Mouse (Mus musculus) left cerebral cortex, adult 11 months (tissue): ENCODE data around the gene Adamts4.
"Not testable (repeated sequence)": the region's sequence is repeated elsewhere in the genome, so short reads cannot be mapped to it uniquely, and the experiment has no call there.

Experiments
- DNase-seq: peaks from one replicate; pipeline ENCODE4 v3.0.0; 2022; ENCODE audit warnings: low spot score

Adamts4 gene

DNA sequence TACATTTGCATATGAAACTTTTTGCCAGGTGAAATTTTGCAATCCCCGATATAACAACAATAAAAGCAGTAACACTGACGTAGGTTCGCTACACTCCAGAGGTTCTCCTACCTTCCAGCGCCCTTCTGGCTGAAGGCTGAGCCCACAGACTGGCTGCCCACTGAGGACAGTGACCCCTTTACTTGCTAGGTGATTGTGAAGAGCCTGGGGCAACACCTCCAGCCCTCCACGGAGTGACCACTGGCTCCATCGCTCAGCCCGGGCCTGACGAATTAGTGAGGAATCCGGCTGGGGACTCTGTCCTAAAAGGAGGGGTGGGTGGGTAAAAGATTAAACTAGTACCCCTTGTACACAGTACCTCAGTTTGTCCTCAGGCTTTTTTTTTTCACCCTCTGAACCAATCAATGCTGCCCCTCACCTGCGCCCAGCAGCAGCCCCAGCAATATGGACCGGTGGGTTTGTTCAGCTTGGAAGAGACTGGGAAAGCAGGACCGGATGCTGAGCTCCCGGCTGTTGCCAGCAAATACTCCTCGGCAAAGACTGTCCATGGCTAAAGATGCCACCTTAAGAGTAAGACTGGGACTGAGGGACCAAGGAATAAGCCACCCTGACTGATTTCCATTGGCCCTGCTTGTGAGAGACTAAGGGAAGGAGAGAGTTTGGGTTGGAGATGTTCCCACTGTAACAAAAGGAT lies 28.9 kb downstream of the Adamts4 start:
- DNase-seq: no peak

GRCm38 (mm10) chr1:171279721-171280120 lies 29.5 kb downstream of the Adamts4 start:
- no peak for DNase-seq

DNA sequence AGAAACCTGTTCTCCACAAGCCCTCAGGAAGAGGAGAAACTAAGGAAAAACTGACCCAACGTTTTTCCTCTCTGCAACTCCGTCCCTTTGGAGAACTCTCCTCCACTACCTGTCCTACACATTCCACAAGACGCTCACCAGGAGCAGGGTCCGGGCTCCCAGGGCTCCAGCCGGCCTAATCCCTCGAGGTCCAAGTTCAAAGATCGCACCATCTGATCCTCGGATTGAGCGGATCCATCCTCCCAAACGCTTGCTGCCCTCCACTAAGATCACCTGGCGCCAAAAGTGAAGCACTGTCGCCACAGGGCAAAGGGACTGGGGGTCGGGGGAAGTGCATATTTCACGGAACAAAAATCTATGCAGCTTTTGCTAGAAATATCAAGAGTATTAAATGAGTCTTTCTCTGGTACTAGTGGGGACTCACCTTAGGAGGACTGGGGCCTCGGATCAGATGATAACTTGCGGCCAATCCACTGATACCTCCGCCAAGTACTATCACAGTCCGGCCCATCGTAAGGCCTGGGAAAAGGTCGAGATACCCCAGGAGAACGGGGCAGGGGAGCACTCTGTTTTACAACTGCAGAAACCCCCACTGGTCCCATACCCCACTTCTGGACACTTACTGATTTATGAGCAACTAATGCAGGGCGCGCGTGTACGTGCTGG lies 30.2 kb downstream of the Adamts4 start:
- no peak for DNase-seq

- DNase-seq: peak; percentile 94
These were observed 30.8 kb downstream of the Adamts4 start, which contains the start of gene Ppox for GRCm38 (mm10) chr1:171280916-171281527. Gene Ppox (minus strand): TSS chr1:171281186.

GRCm38 (mm10) chr1:171281528-171281923 lies 31.3 kb downstream of the Adamts4 start:
- DNase-seq: peak; percentile 47

DNA sequence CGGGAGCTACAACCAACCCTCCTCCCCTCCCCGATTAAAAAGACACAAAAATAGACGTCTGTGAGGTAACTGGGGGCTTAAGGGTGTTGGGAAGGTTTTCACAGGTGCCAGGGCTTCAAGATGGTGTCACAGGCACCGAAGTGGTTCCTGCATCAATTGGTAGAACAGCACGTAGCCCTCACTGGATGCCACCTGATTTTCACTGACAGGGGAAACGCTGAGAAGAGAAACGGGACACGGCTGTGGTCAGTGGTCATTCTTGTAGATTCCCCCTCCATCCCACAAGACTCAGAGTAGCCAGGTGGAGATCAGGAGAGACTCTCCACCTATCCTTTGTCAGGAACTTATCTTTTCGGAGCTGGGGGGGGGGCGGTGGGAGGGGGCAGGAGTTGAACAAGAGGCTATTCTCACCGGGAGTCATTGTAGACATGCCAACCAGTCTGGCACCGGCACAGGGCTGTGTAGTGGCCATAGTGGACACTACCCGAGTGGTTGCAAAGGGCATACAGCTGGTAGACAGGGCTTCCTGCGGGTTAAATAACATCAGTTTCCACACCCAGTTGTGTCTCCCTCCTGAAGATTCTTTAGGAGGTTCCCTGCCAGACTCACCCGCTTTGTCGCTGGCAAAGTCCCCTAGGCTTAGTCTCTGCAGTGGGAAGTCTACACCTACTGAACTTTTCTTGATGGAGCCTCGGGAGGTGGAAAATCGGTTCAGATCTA lies 32.0 kb downstream of the Adamts4 start:
- DNase-seq: peak; percentile 1

GRCm38 (mm10) chr1:171283188-171284160 lies 33.3 kb downstream of the Adamts4 start:
- DNase-seq: no peak

- no peak for DNase-seq
These were observed 34.3 kb downstream of the Adamts4 start for GRCm38 (mm10) chr1:171284491-171284890.

DNA sequence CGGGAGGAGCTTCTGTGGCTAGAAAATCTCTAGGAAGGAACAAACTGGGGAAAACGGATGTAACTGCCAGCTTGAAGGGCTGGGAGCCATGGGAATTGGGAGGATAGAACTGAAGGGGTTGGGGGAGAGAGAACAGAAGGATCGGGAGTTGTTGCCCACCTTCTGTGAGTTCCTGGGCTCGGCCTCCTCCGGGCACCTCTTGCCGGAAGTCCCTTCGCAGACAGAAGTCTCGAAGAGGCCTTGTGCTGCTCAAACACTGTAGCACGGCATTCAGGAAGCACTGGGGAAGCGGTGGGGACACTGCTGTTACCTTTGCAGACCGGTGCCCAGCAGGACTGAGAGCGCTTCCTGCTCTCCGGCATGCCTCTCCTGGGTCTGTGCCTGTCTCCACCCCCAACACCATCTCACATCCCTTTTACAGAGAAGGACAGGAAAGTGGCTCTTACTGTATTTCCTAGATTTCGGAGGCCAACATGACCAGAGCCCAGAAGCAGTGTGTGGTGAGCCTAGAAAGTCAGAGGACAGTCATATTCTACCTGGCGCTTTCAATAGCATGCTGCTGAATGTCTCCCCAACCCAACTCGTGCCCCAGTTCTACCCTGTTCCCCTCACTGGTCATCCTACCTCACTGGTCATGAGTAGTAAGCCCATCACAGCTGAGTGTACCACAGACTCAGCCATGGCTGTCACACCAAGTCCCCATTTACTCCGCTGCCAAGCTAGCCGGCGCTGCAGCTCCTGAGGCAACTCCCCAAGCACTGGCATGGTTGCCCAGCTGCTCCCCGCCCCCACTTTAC lies 35.1 kb downstream of the Adamts4 start:
- DNase-seq: no peak

DNA sequence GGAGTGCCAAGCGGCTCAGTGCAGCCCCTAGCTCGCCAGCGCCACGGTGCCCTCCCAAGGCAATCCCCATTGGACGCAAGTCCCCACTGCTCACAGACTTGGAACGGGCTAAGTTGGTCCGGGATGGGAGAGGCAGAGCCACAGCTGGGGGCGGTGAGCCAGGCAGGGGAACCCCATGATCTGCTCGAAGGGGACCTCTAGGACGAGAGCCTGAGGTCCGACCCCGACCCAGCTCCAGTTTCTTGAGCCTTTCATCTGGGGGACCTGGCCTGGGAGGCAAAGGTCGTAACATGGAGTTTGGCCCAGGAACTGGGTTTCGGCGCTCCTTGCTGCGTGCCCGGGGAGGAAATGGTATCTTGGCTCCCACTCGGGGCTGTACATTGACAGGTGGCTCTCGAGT lies 36.3 kb downstream of the Adamts4 start:
- DNase-seq: no peak

GRCm38 (mm10) chr1:171287136-171288081 lies 37.2 kb downstream of the Adamts4 start, which contains the start of gene Usp21:
Gene Usp21 (minus strand): TSS chr1:171287991.
- DNase-seq: peak; percentile 88

DNA sequence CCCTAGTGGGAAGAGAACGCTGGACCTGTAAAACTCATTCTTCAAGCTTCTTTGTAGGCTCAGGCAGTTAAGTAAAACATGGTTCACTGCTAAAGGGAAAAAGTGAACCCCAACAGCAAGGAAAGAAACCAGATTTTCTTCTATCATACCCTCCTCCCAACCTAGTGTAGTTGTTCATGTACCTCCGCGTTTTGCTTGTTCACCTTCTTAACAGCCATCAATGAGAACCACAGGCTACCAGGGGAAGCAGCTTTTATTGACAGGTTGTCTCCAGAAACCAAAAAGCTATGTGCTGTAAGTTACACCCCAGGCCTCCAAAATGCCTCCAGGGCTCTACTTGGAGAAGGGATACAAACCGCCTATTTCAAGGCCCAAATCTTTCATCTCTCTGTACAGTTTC lies 38.1 kb downstream of the Adamts4 start:
- DNase-seq: no peak

GRCm38 (mm10) chr1:171293351-171293750 lies 43.1 kb downstream of the Adamts4 start:
- no peak for DNase-seq

GRCm38 (mm10) chr1:171293906-171294297 lies 43.7 kb downstream of the Adamts4 start:
- no peak for DNase-seq

GRCm38 (mm10) chr1:171294298-171295062 lies 44.3 kb downstream of the Adamts4 start, which contains the start of gene Ufc1:
Gene Ufc1 (minus strand): TSS chr1:171295024.
- DNase-seq: peak; percentile 83

- DNase-seq: no peak
These were observed 44.8 kb downstream of the Adamts4 start for GRCm38 (mm10) chr1:171295063-171295402.

DNA sequence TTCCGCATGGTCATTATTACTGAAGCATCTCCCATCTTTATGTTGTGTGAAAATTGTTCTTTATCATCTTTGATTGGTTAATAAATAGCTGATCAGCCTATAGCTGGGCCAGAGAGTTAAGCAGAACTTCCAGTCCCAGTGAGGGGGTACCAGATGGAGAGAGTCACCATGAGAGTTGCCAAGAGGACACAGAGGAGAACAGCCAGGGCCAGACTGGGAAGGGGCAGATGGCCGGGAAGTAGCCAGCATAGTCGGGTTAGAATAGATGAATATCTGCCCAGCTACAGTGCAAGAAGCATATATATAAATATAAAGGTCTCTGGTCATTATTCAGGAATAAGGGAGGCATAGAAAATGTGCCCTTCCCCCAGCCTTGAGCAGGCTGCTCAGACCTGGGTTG lies 48.0 kb downstream of the Adamts4 start:
- DNase-seq: no peak

DNA sequence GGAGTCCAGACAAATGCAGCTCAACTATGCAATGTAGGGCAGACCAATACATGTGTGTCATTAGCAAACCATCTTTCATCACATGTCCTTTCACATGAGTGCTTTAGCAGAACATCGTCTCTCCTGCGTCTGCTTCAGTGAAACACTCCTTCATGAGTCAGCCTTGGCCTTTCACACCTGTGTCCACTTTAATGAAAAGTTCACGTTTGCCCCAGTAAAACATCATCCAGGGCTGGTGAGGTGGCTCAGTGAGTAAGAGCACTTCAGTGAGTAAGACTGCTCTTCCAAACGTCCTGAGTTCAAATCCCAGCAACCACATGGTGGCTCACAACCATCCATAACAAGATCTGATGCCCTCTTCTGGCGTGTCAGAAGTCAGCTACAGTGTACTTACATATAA lies 55.9 kb downstream of the Adamts4 start:
- not testable (repeated sequence) for DNase-seq

GRCm38 (mm10) chr1:171309321-171309720 lies 59.1 kb downstream of the Adamts4 start:
- no peak for DNase-seq
